Mouse (Mus musculus) MEL (cell line): ENCODE measurements around the gene Smoc1. TPM values are rescaled to one million over a fixed set of nuclear protein-coding genes. Genes with fewer than 3 reads are reported as not detected.

Experiments
- DNase-seq: peaks from one replicate; pipeline ENCODE4 v3.0.0; 2011; ENCODE audit warnings: low read depth, low spot score
- H3K27ac ChIP-seq: 2 replicates; pipeline ENCODE4 v1.5.1; 2012; ENCODE audit warnings: low read depth, mild to moderate bottlenecking, control low read depth, low read length, moderate library complexity; ENCODE audit not compliant: control insufficient read depth
- H3K27me3 ChIP-seq, 2 experiments: fragments of 150-350 bp in 1 of 2; sonication (generic) in 1 of 2; 2 replicates each; pipeline ENCODE4 v1.6.1; 2012; ENCODE audit warnings: low read length in 2 of 2, mild to moderate bottlenecking in 2 of 2, improper control_type of control experiment in 1 of 2, moderate library complexity in 1 of 2; ENCODE audit not compliant: insufficient read depth in 2 of 2, control insufficient read depth in 1 of 2
- H3K36me3 ChIP-seq, 2 experiments: 2 replicates each; pipeline ENCODE4 v1.6.1; 2012 to 2014; ENCODE audit warnings: low read length in 2 of 2, improper control_type of control experiment in 1 of 2, inconsistent platforms in 1 of 2, mild to moderate bottlenecking in 1 of 2; ENCODE audit not compliant: insufficient read depth in 2 of 2, control insufficient read depth in 1 of 2
- H3K4me1 ChIP-seq, 2 experiments: fragments of 150-350 bp in 1 of 2; sonication (generic) in 1 of 2; 2 replicates each; pipeline ENCODE4 v1.6.1; 2012; ENCODE audit warnings: low read length in 2 of 2, improper control_type of control experiment in 1 of 2, mild to moderate bottlenecking in 1 of 2; ENCODE audit not compliant: insufficient read depth in 2 of 2, control insufficient read depth in 1 of 2
- H3K4me3 ChIP-seq, 2 experiments: fragments of 150-350 bp in 1 of 2; sonication (generic) in 1 of 2; 2 replicates each; pipeline ENCODE4 v1.5.1; 2012; ENCODE audit warnings: low read depth in 2 of 2, low read length in 2 of 2, mild to moderate bottlenecking in 2 of 2, moderate library complexity in 2 of 2, control low read depth in 1 of 2, improper control_type of control experiment in 1 of 2; ENCODE audit not compliant: control insufficient read depth in 1 of 2, insufficient read depth in 1 of 2
- H3K79me2 ChIP-seq: 2 replicates; pipeline ENCODE4 v1.6.1; 2012; ENCODE audit warnings: mild to moderate bottlenecking, low read length, moderate library complexity; ENCODE audit not compliant: control insufficient read depth, poor library complexity, insufficient read depth
- H3K9ac ChIP-seq: 2 replicates; pipeline ENCODE4 v1.6.1; 2012; ENCODE audit warnings: low read depth, mild to moderate bottlenecking, control low read depth, low read length, moderate library complexity; ENCODE audit not compliant: control insufficient read depth, poor library complexity, severe bottlenecking
- H3K9me3 ChIP-seq: fragments of 150-350 bp; sonication (generic); replicated peaks from 2 replicates; pipeline ENCODE4 v1.6.1; 2012; ENCODE audit warnings: mild to moderate bottlenecking, low read length, improper control_type of control experiment, moderate library complexity; ENCODE audit not compliant: insufficient read depth
- BHLHE40 ChIP-seq: IDR thresholded peaks from 2 replicates; pipeline ENCODE4 v1.6.1; 2012; ENCODE audit warnings: low read depth, mild to moderate bottlenecking, inconsistent platforms, low read length, improper control_type of control experiment, borderline replicate concordance
- CHD2 ChIP-seq: IDR thresholded peaks from 2 replicates; pipeline ENCODE4 v1.6.1; 2011; ENCODE audit warnings: low read length, improper control_type of control experiment
- E2F4 ChIP-seq: IDR thresholded peaks from 2 replicates; pipeline ENCODE4 v1.6.1; 2011; ENCODE audit warnings: low read depth, low read length, improper control_type of control experiment, borderline replicate concordance
- GATA1 ChIP-seq: IDR thresholded peaks from 2 replicates; pipeline ENCODE4 v1.6.1; 2011; ENCODE audit warnings: low read depth, low read length, improper control_type of control experiment
- KAT2A ChIP-seq: conservative IDR thresholded peaks from 2 replicates; pipeline ENCODE4 v1.6.1; 2012; ENCODE audit warnings: low read depth, low read length, improper control_type of control experiment, inconsistent platforms
- MAFK ChIP-seq: IDR thresholded peaks from 2 replicates; pipeline ENCODE4 v1.6.1; 2011; ENCODE audit warnings: low read depth, mild to moderate bottlenecking, low read length, improper control_type of control experiment, borderline replicate concordance
- MAX ChIP-seq: IDR thresholded peaks from 2 replicates; pipeline ENCODE4 v1.6.1; 2011; ENCODE audit warnings: low read length, improper control_type of control experiment
- MYB ChIP-seq: IDR thresholded peaks from 2 replicates; pipeline ENCODE4 v1.6.1; 2011; ENCODE audit warnings: mild to moderate bottlenecking, low read depth, low read length, improper control_type of control experiment
- NELFE ChIP-seq: IDR thresholded peaks from 2 replicates; pipeline ENCODE4 v1.6.1; 2011; ENCODE audit warnings: low read depth, low read length, improper control_type of control experiment
- POLR2AphosphoS2 ChIP-seq: IDR thresholded peaks from 2 replicates; pipeline ENCODE4 v1.6.1; 2011; ENCODE audit warnings: low read length, improper control_type of control experiment
- POLR2AphosphoS5 ChIP-seq: IDR thresholded peaks from 2 replicates; pipeline ENCODE4 v1.6.1; 2012; ENCODE audit warnings: low read depth, borderline replicate concordance, mild to moderate bottlenecking, inconsistent platforms, low read length, moderate library complexity, mixed read lengths
- RAD21 ChIP-seq: IDR thresholded peaks from 2 replicates; pipeline ENCODE4 v1.6.1; 2011; ENCODE audit warnings: mild to moderate bottlenecking, low read depth, low read length, improper control_type of control experiment
- SMC3 ChIP-seq: IDR thresholded peaks from 2 replicates; pipeline ENCODE4 v1.6.1; 2011; ENCODE audit warnings: low read depth, low read length, improper control_type of control experiment
- TAL1 ChIP-seq: IDR thresholded peaks from 2 replicates; pipeline ENCODE4 v1.6.1; 2012; ENCODE audit warnings: mild to moderate bottlenecking, inconsistent platforms, low read length, moderate library complexity, mixed read lengths
- TBP ChIP-seq: IDR thresholded peaks from 2 replicates; pipeline ENCODE4 v1.8.0; 2011; ENCODE audit warnings: low read depth, low read length, improper control_type of control experiment
- TCF12 ChIP-seq: IDR thresholded peaks from 2 replicates; pipeline ENCODE4 v1.6.1; 2014; ENCODE audit warnings: low read depth, mild to moderate bottlenecking, inconsistent platforms, low read length, improper control_type of control experiment, moderate library complexity
- UBTF ChIP-seq: IDR thresholded peaks from 2 replicates; pipeline ENCODE4 v1.6.1; 2012; ENCODE audit warnings: low read depth, mild to moderate bottlenecking, inconsistent platforms, low read length, improper control_type of control experiment, moderate library complexity, borderline replicate concordance; ENCODE audit not compliant: insufficient read depth
- USF1 ChIP-seq: IDR thresholded peaks from 2 replicates; pipeline ENCODE4 v1.6.1; 2014; ENCODE audit warnings: low read depth, mild to moderate bottlenecking, inconsistent platforms, low read length, improper control_type of control experiment, moderate library complexity
- ZMIZ1 ChIP-seq: IDR thresholded peaks from 2 replicates; pipeline ENCODE4 v1.6.1; 2012; ENCODE audit warnings: low read depth, mild to moderate bottlenecking, inconsistent platforms, low read length, improper control_type of control experiment, moderate library complexity
- polyA plus RNA-seq, 2 experiments: library from polyadenylated mRNA; stranded (reverse) in 1 of 2; unstranded in 1 of 2; fragments of >175 nt in 1 of 2; fragments of >200 nt in 1 of 2; gene quantifications; 2 replicates each; pipeline versions ENCODE4 v1.2.1 to v1.2.4; 2012; ENCODE audit warnings: low replicate concordance in 2 of 2, low read depth in 1 of 2; ENCODE audit not compliant: insufficient read length in 2 of 2, insufficient read depth in 1 of 2, missing spikeins in 1 of 2
- total RNA-seq: library from RNA; depleted of rRNA; stranded (reverse); fragments of 300-350 nt; gene quantifications from 2 replicates; pipeline ENCODE4 v1.2.3, GENCODE M21; 2012

The Smoc1 gene
- total and polyA plus RNA-seq, 3 experiments: 18.8 to 23.3 TPM; not detected in 1

- no peak overlapping the region for H3K9ac ChIP-seq
- TF ChIP-seq UBTF (no peak), CHD2 (no peak), KAT2A (no peak), E2F4 (no peak), USF1 (no peak), ZMIZ1 (no peak), GATA1 (no peak), POLR2AphosphoS2 (no peak), MAX (no peak), NELFE (no peak)
- TF ChIP-seq, all 39 proteins: peak for 0
- DNase-seq: no peak
- H3K4me1 ChIP-seq: no peaks in the 10 kb centered on the region
- no peak overlapping the region for H3K4me3 ChIP-seq
- H3K79me2 ChIP-seq: no peaks in the 10 kb centered on the region
- H3K27me3 ChIP-seq: no peaks in the 10 kb centered on the region
- H3K27ac ChIP-seq: no peak overlapping the region
- no peaks in the 10 kb centered on the region for H3K9me3 ChIP-seq
- no peaks in the 10 kb centered on the region for H3K36me3 ChIP-seq
Measured at GRCm38 (mm10) chr12:81163566-81163965, 137.0 kb downstream of the Smoc1 start.

- Histone ChIP-seq H3K79me2 (no peaks in the 10 kb centered on the region), H3K9me3 (no peaks in the 10 kb centered on the region), H3K27me3 (no peaks in the 10 kb centered on the region), H3K27ac (no peak overlapping the region), H3K4me1 (no peaks in the 10 kb centered on the region), H3K4me3 (no peak overlapping the region), H3K9ac (no peak overlapping the region), H3K36me3 (no peaks in the 10 kb centered on the region; a peak in 1 of 4 replicates)
- no peak for TF ChIP-seq POLR2AphosphoS5
- no peak for TF ChIP-seq MYB
- TF ChIP-seq TCF12: no peak
- no peak for TF ChIP-seq MAFK
- no peak for TF ChIP-seq TAL1
- TF ChIP-seq TBP: no peak
- TF ChIP-seq POLR2AphosphoS2: no peak
- TF ChIP-seq SMC3: no peak
- TF ChIP-seq BHLHE40: no peak
- no peak for TF ChIP-seq RAD21
- TF ChIP-seq UBTF: no peak
- DNase-seq: no peak
Measured at GRCm38 (mm10) chr12:81166092-81166491, 139.5 kb downstream of the Smoc1 start.
